Mouse (Mus musculus) MN1 (cell line): ENCODE measurements around the gene Mlx.

Source experiments
- DNase-seq: peaks from one replicate; pipeline ENCODE4 v3.0.0-alpha.2; 2016; ENCODE audit warnings: low spot score

Gene Mlx

GRCm38 (mm10) chr11:101138536-101139181 lies 51.6 kb downstream of the Mlx start:
- peak; percentile 79 for DNase-seq

- DNase-seq, result peak; percentile 55
Observed at GRCm38 (mm10) chr11:101140164-101140819, 53.2 kb downstream of the Mlx start.

- no peak for DNase-seq
Observed at GRCm38 (mm10) chr11:101141088-101141487, 54.0 kb downstream of the Mlx start.
